Mouse (Mus musculus): ENCODE measurements around the gene Gcgr. TPM values are rescaled to one million over a fixed set of nuclear protein-coding genes. Genes with fewer than 3 reads are reported as not detected.

The Gcgr gene
- polyA plus RNA-seq, 1 experiment from 2014 or later: 0.76 TPM

GRCm38 (mm10) chr11:120545964-120546363 lies 15.5 kb downstream of the Gcgr start:
- 100% methylated on average over 3 of the region's 3 CpGs for WGBS
- Histone ChIP-seq H3K4me1 (ENCODE audit: insufficient read depth, low read depth, low read length) (peaks cover 15% of the 10 kb centered on the region), H3K4me3 (ENCODE audit: low read depth, low read length) (no peak overlapping the region), H3K9ac (replicated peaks; ENCODE audit: low read depth) (no peak overlapping the region), H3K27ac (ENCODE audit: low read length) (no peak overlapping the region), H3K9me3 (ENCODE audit: low read length) (no peaks in the 10 kb centered on the region), H3K27me3 (replicated peaks; ENCODE audit: insufficient read depth, low read length) (no peaks in the 10 kb centered on the region), H3K36me3 (ENCODE audit: insufficient read depth, low read length) (peaks cover 21% of the 10 kb centered on the region; the same call in 1 of the 2 replicates), H3K4me2 (replicated peaks; ENCODE audit: low read depth, low read length) (no peak overlapping the region)
- DNase-seq (ENCODE audit: low spot score) (no peak), ATAC-seq (no peak)
- no peak for TF ChIP-seq CTCF (IDR thresholded peaks at IDR 0.05)
- no peak for TF ChIP-seq EP300 (IDR thresholded peaks at IDR 0.05)

- peaks cover 15% of the 10 kb centered on the region for H3K4me1 ChIP-seq (ENCODE audit: insufficient read depth, low read depth, low read length)
- TF ChIP-seq EP300 (IDR thresholded peaks at IDR 0.05): no peak
- TF ChIP-seq CTCF (IDR thresholded peaks at IDR 0.05): peak; percentile 56
- peak; percentile 16; the same call in 1 of the 2 replicates for ATAC-seq
- H3K27ac ChIP-seq (ENCODE audit: low read length): 0 out of 2 replicates have a peak overlapping the region, but pooled peaks have one; percentile 97
- H3K9me3 ChIP-seq (ENCODE audit: low read length): no peaks in the 10 kb centered on the region
- H3K27me3 ChIP-seq (replicated peaks; ENCODE audit: insufficient read depth, low read length): no peaks in the 10 kb centered on the region
- no peak overlapping the region for H3K9ac ChIP-seq (replicated peaks; ENCODE audit: low read depth)
- no peak overlapping the region for H3K4me3 ChIP-seq (ENCODE audit: low read depth, low read length)
- H3K36me3 ChIP-seq (ENCODE audit: insufficient read depth, low read length): peaks cover 21% of the 10 kb centered on the region; the same call in 1 of the 2 replicates
- H3K4me2 ChIP-seq (replicated peaks; ENCODE audit: low read depth, low read length): no peak overlapping the region
- 43% methylated on average over 2 of the region's 2 CpGs for WGBS
- peak; percentile 76 for DNase-seq (ENCODE audit: low spot score)
Measured at GRCm38 (mm10) chr11:120547469-120547868, 17.0 kb downstream of the Gcgr start.

GRCm38 (mm10) chr11:120548214-120548613 lies 17.7 kb downstream of the Gcgr start:
- H3K27ac ChIP-seq (ENCODE audit: low read length): peak overlapping the region; percentile 97; the same call in 1 of the 2 replicates
- peak overlapping the region; percentile 66; the same call in 1 of the 2 replicates for H3K4me2 ChIP-seq (replicated peaks; ENCODE audit: low read depth, low read length)
- DNase-seq (ENCODE audit: low spot score): no peak
- 78% methylated on average over 3 of the region's 3 CpGs for WGBS
- no peak overlapping the region; the same call in 1 of the 2 replicates for H3K4me3 ChIP-seq (ENCODE audit: low read depth, low read length)
- no peaks in the 10 kb centered on the region for H3K9me3 ChIP-seq (ENCODE audit: low read length)
- TF ChIP-seq CTCF (IDR thresholded peaks at IDR 0.05): no peak
- TF ChIP-seq EP300 (IDR thresholded peaks at IDR 0.05): no peak
- H3K4me1 ChIP-seq (ENCODE audit: insufficient read depth, low read depth, low read length): peaks cover 15% of the 10 kb centered on the region
- no peaks in the 10 kb centered on the region for H3K27me3 ChIP-seq (replicated peaks; ENCODE audit: insufficient read depth, low read length)
- no peak for ATAC-seq
- H3K36me3 ChIP-seq (ENCODE audit: insufficient read depth, low read length): peaks cover 15% of the 10 kb centered on the region; the same call in 1 of the 2 replicates
- H3K9ac ChIP-seq (replicated peaks; ENCODE audit: low read depth): no peak overlapping the region

- WGBS: 5% methylated on average over 7 of the region's 7 CpGs
- peak overlapping the region; percentile 97 for H3K27ac ChIP-seq (ENCODE audit: low read length)
- peaks cover 9% of the 10 kb centered on the region; the same call in 1 of the 2 replicates for H3K36me3 ChIP-seq (ENCODE audit: insufficient read depth, low read length)
- no peaks in the 10 kb centered on the region for H3K9me3 ChIP-seq (ENCODE audit: low read length)
- DNase-seq (ENCODE audit: low spot score) (peak; percentile 47), ATAC-seq (no peak)
- peak overlapping the region; percentile 76 for H3K4me3 ChIP-seq (ENCODE audit: low read depth, low read length)
- H3K9ac ChIP-seq (replicated peaks; ENCODE audit: low read depth): peak overlapping the region; percentile 89
- peaks cover 15% of the 10 kb centered on the region for H3K4me1 ChIP-seq (ENCODE audit: insufficient read depth, low read depth, low read length)
- peak overlapping the region; percentile 66 for H3K4me2 ChIP-seq (replicated peaks; ENCODE audit: low read depth, low read length)
- TF ChIP-seq CTCF (IDR thresholded peaks at IDR 0.05) (no peak), EP300 (IDR thresholded peaks at IDR 0.05) (no peak)
- H3K27me3 ChIP-seq (replicated peaks; ENCODE audit: insufficient read depth, low read length): no peaks in the 10 kb centered on the region
Measured at GRCm38 (mm10) chr11:120548786-120549167, 18.3 kb downstream of the Gcgr start.

- Histone ChIP-seq H3K4me2 (replicated peaks; ENCODE audit: low read depth, low read length) (peak within 1 kb of the TSS; percentile 66), H3K36me3 (ENCODE audit: insufficient read depth, low read length) (peaks cover 4% of the 10 kb centered on the region; the same call in 1 of the 2 replicates), H3K9ac (replicated peaks; ENCODE audit: low read depth) (peak within 1 kb of the TSS; percentile 89), H3K4me1 (ENCODE audit: insufficient read depth, low read depth, low read length) (peaks cover 15% of the 10 kb centered on the region), H3K27ac (ENCODE audit: low read length) (peak within 1 kb of the TSS; percentile 97), H3K27me3 (replicated peaks; ENCODE audit: insufficient read depth, low read length) (no peaks in the 10 kb centered on the region), H3K9me3 (ENCODE audit: low read length) (no peaks in the 10 kb centered on the region), H3K4me3 (ENCODE audit: low read depth, low read length) (peak within 1 kb of the TSS; percentile 76)
- WGBS: 2% methylated on average over 59 of the region's 87 CpGs
- DNase-seq (ENCODE audit: low spot score) (peak; percentile 95), ATAC-seq (peak; percentile 93)
- TF ChIP-seq CTCF (IDR thresholded peaks at IDR 0.05) (no peak), EP300 (IDR thresholded peaks at IDR 0.05) (no peak)
Measured at GRCm38 (mm10) chr11:120549168-120549945, 18.9 kb downstream of the Gcgr start, which contains the start of gene Mcrip1. Gene Mcrip1 (minus strand): TSS chr11:120549727.

- H3K36me3 ChIP-seq (ENCODE audit: insufficient read depth, low read length): no peaks in the 10 kb centered on the region
- H3K9ac ChIP-seq (replicated peaks; ENCODE audit: low read depth): no peak overlapping the region
- H3K4me2 ChIP-seq (replicated peaks; ENCODE audit: low read depth, low read length): peak overlapping the region; percentile 66
- H3K4me3 ChIP-seq (ENCODE audit: low read depth, low read length): peak overlapping the region; percentile 76
- H3K4me1 ChIP-seq (ENCODE audit: insufficient read depth, low read depth, low read length): peaks cover 15% of the 10 kb centered on the region
- no peaks in the 10 kb centered on the region for H3K27me3 ChIP-seq (replicated peaks; ENCODE audit: insufficient read depth, low read length)
- no peak for ATAC-seq
- peak overlapping the region; percentile 97; the same call in 1 of the 2 replicates for H3K27ac ChIP-seq (ENCODE audit: low read length)
- no peaks in the 10 kb centered on the region for H3K9me3 ChIP-seq (ENCODE audit: low read length)
- WGBS: 55% methylated on average over 11 of the region's 11 CpGs
- no peak for DNase-seq (ENCODE audit: low spot score)
- TF ChIP-seq CTCF (IDR thresholded peaks at IDR 0.05) (no peak), EP300 (IDR thresholded peaks at IDR 0.05) (no peak)
Measured at GRCm38 (mm10) chr11:120549986-120550809, 19.7 kb downstream of the Gcgr start.

All from lung, postnatal 0 days (tissue).